Mouse (Mus musculus) midbrain, embryonic 12.5 days (tissue): ENCODE results near the gene Klf16. TPM values are rescaled to one million over a fixed set of nuclear protein-coding genes. Genes with fewer than 3 reads are reported as not detected.

Source experiments
- ATAC-seq: fragments of 200-750 bp; cut with Nextera tagmentation; 2 replicates; pipeline ENCODE4 v1.8.0; 2017; ENCODE audit warnings: low read depth, moderate TSS enrichment, moderate library complexity; ENCODE audit not compliant: low FRiP score
- H3K27ac ChIP-seq: fragments of 300-500 bp; sonication (generic); replicated peaks from 2 replicates; pipeline ENCODE4 v1.5.1; 2016; ENCODE audit warnings: mild to moderate bottlenecking
- H3K27me3 ChIP-seq: fragments of 300-500 bp; sonication (generic); 2 replicates; pipeline ENCODE4 v1.6.1; 2016; ENCODE audit warnings: mild to moderate bottlenecking
- H3K36me3 ChIP-seq: fragments of 300-500 bp; sonication (generic); 2 replicates; pipeline ENCODE4 v1.6.1; 2016
- H3K4me1 ChIP-seq: fragments of 300-500 bp; sonication (generic); 2 replicates; pipeline ENCODE4 v1.6.1; 2016
- H3K4me2 ChIP-seq: fragments of 300-500 bp; sonication (generic); replicated peaks from 2 replicates; pipeline ENCODE4 v1.6.1; 2016; ENCODE audit warnings: mild to moderate bottlenecking, moderate library complexity
- H3K4me3 ChIP-seq: fragments of 300-500 bp; sonication (generic); 2 replicates; pipeline ENCODE4 v1.5.1; 2016; ENCODE audit warnings: mild to moderate bottlenecking
- H3K9ac ChIP-seq: fragments of 300-500 bp; sonication (generic); replicated peaks from 2 replicates; pipeline ENCODE4 v1.6.1; 2016; ENCODE audit warnings: mild to moderate bottlenecking, moderate library complexity
- H3K9me3 ChIP-seq: fragments of 300-500 bp; sonication (generic); 2 replicates; pipeline ENCODE4 v1.6.1; 2016; ENCODE audit warnings: mild to moderate bottlenecking
- WGBS: fragments of 180-500 bp; shearing (Covaris S2); methylation state at CpG from one replicate; pipeline ENCODE4 v1.1.7; 2016; 5-methylcytosine and 5-hydroxymethylcytosine counted together
- polyA plus RNA-seq: library from polyadenylated mRNA; unstranded; fragments of >200 nt; fragmentation: Nextera tagmentation; extraction: Ambion mirVana; gene quantifications from 2 replicates; pipeline ENCODE4 v1.2.1, GENCODE M21; 2016

Gene Klf16
- polyA plus RNA-seq, 1 experiment from 2014 or later, result 6.1 TPM

GRCm38 (mm10) chr10:80603364-80603763, 26.2 kb upstream of the Klf16 start:
- H3K27ac ChIP-seq, result peak overlapping the region; percentile 82
- H3K4me1 ChIP-seq, result peaks cover 21% of the 10 kb centered on the region
- no peaks in the 10 kb centered on the region for H3K27me3 ChIP-seq
- peak overlapping the region; percentile 76 for H3K4me3 ChIP-seq
- H3K9me3 ChIP-seq, result no peaks in the 10 kb centered on the region
- 37% methylated on average over 7 of the region's 7 CpGs for WGBS
- peaks cover 24% of the 10 kb centered on the region for H3K36me3 ChIP-seq
- peak overlapping the region; percentile 88 for H3K4me2 ChIP-seq
- H3K9ac ChIP-seq, result peak overlapping the region; percentile 67
- no peak for ATAC-seq

- Histone ChIP-seq H3K4me3 (peak within 1 kb of the TSS; percentile 76), H3K27me3 (no peaks in the 10 kb centered on the region), H3K9me3 (no peaks in the 10 kb centered on the region), H3K9ac (peak within 1 kb of the TSS; percentile 67), H3K36me3 (peaks cover 18% of the 10 kb centered on the region), H3K27ac (peak within 1 kb of the TSS; percentile 82), H3K4me1 (peaks cover 21% of the 10 kb centered on the region), H3K4me2 (peak within 1 kb of the TSS; percentile 88)
- WGBS, result 0% methylated on average over 54 of the region's 54 CpGs
- peak; percentile 95 for ATAC-seq
Observed at GRCm38 (mm10) chr10:80602698-80603325, 25.7 kb upstream of the Klf16 start, which contains the start of the genes Scamp4 and Adat3. TSS of gene Scamp4 (plus strand) at chr10:80602872. TSS of gene Adat3 (plus strand) at chr10:80602880.

DNA sequence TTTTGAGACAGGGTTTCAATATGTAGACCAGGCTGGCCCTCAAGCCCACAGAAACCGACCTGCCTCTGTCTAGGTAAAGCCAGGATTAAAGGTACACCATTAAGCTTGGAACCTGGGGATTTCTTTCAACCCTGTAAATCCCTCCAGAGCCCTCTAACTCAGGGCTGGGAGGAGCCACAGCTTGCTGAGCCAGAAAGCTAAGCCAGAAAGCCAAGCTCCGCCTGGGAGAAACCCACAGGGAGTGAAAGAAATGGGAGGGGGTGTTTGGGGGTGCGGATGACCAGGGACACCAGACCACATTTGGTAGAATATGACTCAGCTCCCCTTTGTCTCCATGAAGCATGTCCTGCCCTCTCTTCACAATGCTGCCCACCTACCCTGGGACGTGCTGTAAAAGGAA, 19.2 kb upstream of the Klf16 start:
- Histone ChIP-seq H3K27me3 (no peaks in the 10 kb centered on the region; the same call in 1 of the 2 replicates), H3K4me3 (no peak overlapping the region), H3K9me3 (no peaks in the 10 kb centered on the region), H3K9ac (no peak overlapping the region), H3K4me1 (no peaks in the 10 kb centered on the region), H3K27ac (no peak overlapping the region), H3K4me2 (no peak overlapping the region), H3K36me3 (no peaks in the 10 kb centered on the region)
- WGBS, result 35% methylated on average over 4 of the region's 4 CpGs
- ATAC-seq, result no peak

- H3K4me2 ChIP-seq, result peak within 1 kb of the TSS; percentile 87
- peak; percentile 98 for ATAC-seq
- H3K27me3 ChIP-seq, result no peaks in the 10 kb centered on the region; the same call in 1 of the 2 replicates
- no peaks in the 10 kb centered on the region for H3K9me3 ChIP-seq
- peak within 1 kb of the TSS; percentile 94 for H3K4me3 ChIP-seq
- peak within 1 kb of the TSS; percentile 78 for H3K9ac ChIP-seq
- H3K36me3 ChIP-seq, result peaks cover 16% of the 10 kb centered on the region
- under 1% methylated on average over 63 of the region's 73 CpGs for WGBS
- H3K27ac ChIP-seq, result peak within 1 kb of the TSS; percentile 61
- H3K4me1 ChIP-seq, result peaks cover 32% of the 10 kb centered on the region
Observed at GRCm38 (mm10) chr10:80589879-80590854, 13.0 kb upstream of the Klf16 start, which contains the start of gene Abhd17a. TSS of gene Abhd17a (minus strand) at chr10:80590341.

DNA sequence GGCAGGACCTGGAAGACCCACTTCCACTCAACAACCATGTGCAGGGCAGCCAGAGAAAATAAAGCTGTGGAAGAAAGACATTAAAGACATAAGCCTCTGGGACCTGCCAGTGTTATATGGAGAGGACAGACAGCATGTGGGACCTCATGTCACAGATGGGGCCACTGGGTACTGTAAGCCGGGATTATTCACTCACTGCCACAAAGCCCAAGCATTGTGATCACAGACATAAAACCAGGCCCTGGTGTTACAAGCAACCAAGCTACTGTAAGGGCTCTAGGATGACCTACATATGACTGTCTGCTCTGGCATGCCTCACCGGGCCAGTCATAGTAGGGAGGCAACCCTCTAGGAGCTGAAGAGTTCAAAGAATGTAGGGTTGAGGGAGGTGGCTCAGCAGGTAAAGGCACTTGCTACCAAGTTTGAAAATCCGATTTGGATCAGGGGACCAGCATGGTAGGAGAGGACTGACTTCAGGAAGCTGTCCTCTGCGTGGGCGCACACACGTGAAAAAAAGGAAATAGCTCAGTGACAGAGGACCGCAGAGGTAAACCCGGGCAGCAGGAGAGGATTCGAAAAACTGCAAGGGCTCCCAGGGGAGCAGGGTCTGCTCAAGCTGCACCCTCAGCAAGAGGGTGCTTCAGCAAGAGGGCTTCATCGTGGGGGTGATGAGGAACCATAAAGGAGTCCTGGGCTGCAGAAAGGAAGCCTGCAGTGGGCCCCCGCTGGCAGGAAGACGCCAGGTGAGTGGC, 12.2 kb upstream of the Klf16 start:
- ATAC-seq, result no peak
- Histone ChIP-seq H3K27me3 (no peaks in the 10 kb centered on the region; the same call in 1 of the 2 replicates), H3K4me1 (peaks cover 32% of the 10 kb centered on the region), H3K27ac (no peak overlapping the region), H3K4me3 (peak overlapping the region; percentile 94), H3K9me3 (no peaks in the 10 kb centered on the region), H3K4me2 (peak overlapping the region; percentile 87), H3K36me3 (peaks cover 17% of the 10 kb centered on the region), H3K9ac (peak overlapping the region; percentile 78)
- 16% methylated on average over 12 of the region's 12 CpGs for WGBS

GRCm38 (mm10) chr10:80587305-80587657, 10.2 kb upstream of the Klf16 start:
- 40% methylated on average over 4 of the region's 4 CpGs for WGBS
- no peaks in the 10 kb centered on the region; the same call in 1 of the 2 replicates for H3K27me3 ChIP-seq
- no peak for ATAC-seq
- no peak overlapping the region for H3K4me2 ChIP-seq
- H3K9ac ChIP-seq, result no peak overlapping the region
- no peaks in the 10 kb centered on the region for H3K9me3 ChIP-seq
- H3K27ac ChIP-seq, result peak overlapping the region; percentile 52; the same call in 1 of the 2 replicates
- H3K4me1 ChIP-seq, result peaks cover 32% of the 10 kb centered on the region
- H3K4me3 ChIP-seq, result no peak overlapping the region
- peaks cover 28% of the 10 kb centered on the region for H3K36me3 ChIP-seq

DNA sequence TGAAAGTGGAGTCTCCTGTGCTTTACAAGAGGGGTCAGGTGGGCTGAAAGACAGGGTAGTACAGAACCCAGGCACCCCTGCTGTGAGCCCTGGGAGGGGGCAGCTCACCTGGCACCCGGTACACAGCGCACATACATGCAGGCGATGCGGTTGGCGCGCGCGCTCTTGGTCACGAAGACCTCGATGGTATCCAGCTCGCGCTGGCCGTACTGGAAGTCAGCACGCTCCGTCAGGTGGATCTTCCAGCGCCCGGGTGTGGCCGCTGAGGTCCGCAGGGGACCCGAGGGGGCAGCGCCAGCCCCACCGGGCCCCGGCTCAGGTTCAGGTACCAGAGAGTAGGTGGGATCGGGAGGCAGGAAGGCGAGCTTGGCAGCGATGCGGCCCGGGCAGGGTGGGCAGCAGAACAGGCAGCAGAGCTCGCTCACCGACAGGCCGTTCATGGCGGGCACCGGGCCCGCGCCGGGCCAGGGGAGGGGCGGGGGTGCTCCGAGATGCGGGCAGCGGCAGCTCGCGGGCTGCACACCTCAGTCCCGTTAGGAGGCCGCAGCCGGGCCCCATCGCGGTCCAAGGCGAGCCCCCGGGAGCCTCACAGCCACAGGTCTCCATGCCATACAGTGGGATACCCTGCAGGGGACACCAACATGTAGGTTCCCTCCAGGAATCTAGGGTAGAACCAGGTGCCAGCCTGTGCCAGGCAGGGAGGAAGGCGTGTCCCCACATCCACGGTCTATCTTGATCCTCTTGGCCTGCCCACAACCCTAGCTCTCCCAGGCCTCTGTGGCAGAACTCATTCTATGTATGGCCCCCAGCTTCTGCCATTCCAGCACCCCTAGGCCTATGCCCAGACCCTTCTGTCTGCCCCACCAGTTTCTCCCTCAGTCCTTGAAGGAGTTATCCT, 9.5 kb upstream of the Klf16 start:
- WGBS, result 94% methylated on average over 43 of the region's 51 CpGs
- Histone ChIP-seq H3K9me3 (no peaks in the 10 kb centered on the region), H3K27me3 (no peaks in the 10 kb centered on the region; the same call in 1 of the 2 replicates), H3K4me2 (no peak overlapping the region), H3K36me3 (peaks cover 28% of the 10 kb centered on the region), H3K27ac (peak overlapping the region; percentile 52; the same call in 1 of the 2 replicates), H3K4me1 (peaks cover 32% of the 10 kb centered on the region), H3K9ac (no peak overlapping the region), H3K4me3 (no peak overlapping the region)
- ATAC-seq, result no peak

DNA sequence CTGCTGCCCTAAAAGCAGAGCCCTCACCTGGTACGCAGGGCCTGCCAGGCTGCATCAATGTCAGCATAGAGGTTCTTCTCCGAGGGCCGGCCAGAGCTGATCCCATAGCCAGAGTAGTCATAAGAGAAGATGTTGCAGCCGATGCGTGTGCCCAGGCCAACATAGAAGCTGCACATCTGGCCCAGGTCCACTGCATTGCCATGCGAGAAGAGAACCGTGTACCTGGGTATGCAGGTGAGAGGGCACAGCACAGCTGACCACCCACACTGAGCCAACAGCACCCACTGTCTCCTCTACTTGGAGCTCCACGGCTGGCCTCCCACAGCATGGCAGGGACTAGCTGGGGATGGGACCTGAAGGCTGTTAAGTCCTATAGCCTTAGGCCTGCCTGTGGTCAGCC, 8.5 kb upstream of the Klf16 start:
- no peak overlapping the region for H3K4me2 ChIP-seq
- peaks cover 28% of the 10 kb centered on the region for H3K36me3 ChIP-seq
- no peak overlapping the region for H3K4me3 ChIP-seq
- WGBS, result 94% methylated on average over 8 of the region's 8 CpGs
- no peak overlapping the region for H3K9ac ChIP-seq
- no peak for ATAC-seq
- peaks cover 30% of the 10 kb centered on the region for H3K4me1 ChIP-seq
- no peak overlapping the region for H3K27ac ChIP-seq
- H3K9me3 ChIP-seq, result no peaks in the 10 kb centered on the region
- H3K27me3 ChIP-seq, result no peaks in the 10 kb centered on the region

DNA sequence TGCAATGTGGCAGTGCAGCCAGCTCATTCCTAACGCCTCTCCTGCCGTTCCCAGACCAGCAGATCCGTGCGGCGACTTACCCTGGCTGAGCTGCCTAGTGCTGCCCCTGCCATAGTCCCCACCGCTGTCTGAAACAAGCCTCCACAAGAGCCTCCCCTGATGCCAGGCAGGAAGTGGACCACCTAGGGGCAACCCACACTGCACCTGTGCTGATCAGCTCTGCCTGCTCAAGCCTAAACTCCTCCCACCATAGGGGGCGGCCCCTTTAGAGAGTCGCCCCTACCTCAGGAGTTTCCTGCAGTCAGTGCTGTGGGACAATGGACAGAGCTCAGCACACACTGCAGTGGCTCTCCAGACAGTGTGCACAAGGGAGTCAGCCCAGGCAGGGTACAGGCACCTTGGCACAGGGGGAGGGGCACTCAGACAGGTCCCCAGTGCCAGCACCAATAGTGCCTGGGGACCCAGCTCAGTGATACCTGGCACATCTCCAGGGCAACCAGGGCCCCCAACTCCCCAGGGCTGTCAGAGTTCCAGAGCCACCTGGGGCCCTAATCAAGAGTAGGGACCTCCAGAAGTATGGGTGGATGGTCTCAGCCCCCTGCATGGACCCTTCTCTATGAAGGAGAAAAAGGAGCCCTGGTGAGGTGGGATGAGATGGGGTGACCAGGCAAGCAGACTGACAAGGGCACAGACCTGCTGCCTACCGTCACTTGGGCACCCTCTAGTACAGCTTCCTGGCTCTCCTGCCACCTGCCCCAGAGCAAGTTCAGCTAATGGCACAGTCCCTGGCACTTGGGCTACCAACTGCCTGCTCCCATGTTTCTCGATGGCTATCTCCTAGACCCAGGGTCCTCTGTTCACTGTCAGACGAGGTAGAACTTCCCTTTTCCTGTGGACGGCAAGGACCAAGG, 7.8 kb upstream of the Klf16 start:
- H3K27ac ChIP-seq, result no peak overlapping the region
- no peak overlapping the region for H3K4me2 ChIP-seq
- no peaks in the 10 kb centered on the region for H3K27me3 ChIP-seq
- peaks cover 28% of the 10 kb centered on the region for H3K4me1 ChIP-seq
- no peak for ATAC-seq
- peaks cover 28% of the 10 kb centered on the region for H3K36me3 ChIP-seq
- 76% methylated on average over 12 of the region's 12 CpGs for WGBS
- H3K9me3 ChIP-seq, result no peaks in the 10 kb centered on the region
- H3K4me3 ChIP-seq, result no peak overlapping the region
- H3K9ac ChIP-seq, result peak overlapping the region; percentile 3; the same call in 1 of the 2 replicates

- Histone ChIP-seq H3K4me3 (no peak overlapping the region), H3K4me1 (peaks cover 21% of the 10 kb centered on the region), H3K27ac (no peak overlapping the region), H3K27me3 (no peaks in the 10 kb centered on the region), H3K9me3 (no peaks in the 10 kb centered on the region), H3K9ac (no peak overlapping the region), H3K36me3 (peaks cover 28% of the 10 kb centered on the region), H3K4me2 (no peak overlapping the region)
- no peak for ATAC-seq
- 69% methylated on average over 12 of the region's 12 CpGs for WGBS
Observed at GRCm38 (mm10) chr10:80584045-80584488, 6.9 kb upstream of the Klf16 start.
